Mouse (Mus musculus) gastrocnemius, adult 2 months (tissue): Measurements from ENCODE around the gene Gm20388. TPM values are rescaled to one million over a fixed set of nuclear protein-coding genes. Genes with fewer than 3 reads are reported as not detected.

Experiments
- DNase-seq: peaks from one replicate; pipeline ENCODE4 v3.0.0; 2022
- H3K27ac ChIP-seq: fragments of 200-600 bp; 2 replicates; pipeline ENCODE4 v1.8.1; 2022; ENCODE audit warnings: mild to moderate bottlenecking
- H3K4me3 ChIP-seq: fragments of 200-600 bp; 2 replicates; pipeline ENCODE4 v1.8.1; 2022; ENCODE audit warnings: mild to moderate bottlenecking, moderate library complexity
- CTCF ChIP-seq: fragments of 200-600 bp; IDR thresholded peaks from 2 replicates; pipeline ENCODE4 v1.8.1; 2022; ENCODE audit warnings: antibody characterized with exemption, mild to moderate bottlenecking, moderate library complexity
- intact Hi-C: fragments of 180-260 bp; cut with DNase I; formaldehyde crosslinking; loops from one replicate; pipeline ENCODE4 v1.15.1; 2025
- long read RNA-seq, 2 experiments: library from polyadenylated mRNA; stranded (forward); transcript quantifications; one replicate each; pipeline ENCODE4 v2.0.0; 2021
- total RNA-seq, 2 experiments: library from RNA; stranded (reverse); gene quantifications; 2 replicates each; pipeline ENCODE4 v1.2.3; 2021

The Gm20388 gene
- 10 to 100 TPM in 1 of 2 experiments, 1 to 10 TPM in 1; 6.1 to 15.0 TPM for total RNA-seq
- long read RNA-seq, experiment 1, partial matches to known transcripts: 12 of 95 reads
- long read RNA-seq, experiment 1, other reads (novel, unspliced or antisense): 83 of 95 reads
- long read RNA-seq, experiment 2, partial matches to known transcripts: 0 of 59 reads
- long read RNA-seq, experiment 2, other reads (novel, unspliced or antisense): 59 of 59 reads

GRCm38 (mm10) chr8:119910547-119911257 lies at the start of gene Gm20388:
Gene Gm20388, plus strand, starts transcription at chr8:119910841.
- TF ChIP-seq CTCF: no peak
- peak; percentile 93 for DNase-seq
- Histone ChIP-seq H3K4me3 (peak within 1 kb of the TSS; percentile 89), H3K27ac (peak within 1 kb of the TSS; percentile 97)
- intact Hi-C loops: no loop called here

GRCm38 (mm10) chr8:119861706-119862389 lies 48.8 kb upstream of the Gm20388 start, which contains the start of gene Klhl36:
Gene Klhl36, plus strand, starts transcription at chr8:119862266.
- Histone ChIP-seq H3K4me3 (peak within 1 kb of the TSS; percentile 82), H3K27ac (peak within 1 kb of the TSS; percentile 80)
- TF ChIP-seq CTCF: no peak
- intact Hi-C loops: no loop called here
- DNase-seq: peak; percentile 98

GRCm38 (mm10) chr8:119862390-119862734 lies 48.3 kb upstream of the Gm20388 start:
- DNase-seq: no peak
- no peak for TF ChIP-seq CTCF
- peak overlapping the region; percentile 80 for H3K27ac ChIP-seq
- intact Hi-C loops: no loop called here
- H3K4me3 ChIP-seq: peak overlapping the region; percentile 82

GRCm38 (mm10) chr8:119862749-119863148 lies 47.9 kb upstream of the Gm20388 start:
- no peak for DNase-seq
- H3K4me3 ChIP-seq: peak overlapping the region; percentile 82
- no peak for TF ChIP-seq CTCF
- H3K27ac ChIP-seq: peak overlapping the region; percentile 80; the same call in 1 of the 2 replicates
- intact Hi-C loops: no loop called here

GRCm38 (mm10) chr8:119869616-119870015 lies 41.0 kb upstream of the Gm20388 start:
- TF ChIP-seq CTCF: no peak
- intact Hi-C loops: no loop called here

GRCm38 (mm10) chr8:119873181-119873580 lies 37.5 kb upstream of the Gm20388 start:
- intact Hi-C loops: no loop called here
- H3K27ac ChIP-seq: no peak overlapping the region
- no peak for TF ChIP-seq CTCF
- no peak overlapping the region for H3K4me3 ChIP-seq
- no peak for DNase-seq

More at GRCm38 (mm10) chr8:119869616-119870015, 41.0 kb upstream of the Gm20388 start:
- no peak overlapping the region for H3K4me3 ChIP-seq
- no peak overlapping the region for H3K27ac ChIP-seq
- no peak for DNase-seq

- no peak for TF ChIP-seq CTCF
- H3K4me3 ChIP-seq: no peak overlapping the region
- H3K27ac ChIP-seq: no peak overlapping the region
- DNase-seq: no peak
- intact Hi-C loops: no loop called here
Measured at GRCm38 (mm10) chr8:119881301-119881700, 29.3 kb upstream of the Gm20388 start.

GRCm38 (mm10) chr8:119881917-119882316 lies 28.7 kb upstream of the Gm20388 start:
- intact Hi-C loops: no loop called here
- no peak for TF ChIP-seq CTCF

GRCm38 (mm10) chr8:119883281-119883680 lies 27.4 kb upstream of the Gm20388 start:
- TF ChIP-seq CTCF: no peak
- intact Hi-C loops: no loop called here
- no peak for DNase-seq
- H3K4me3 ChIP-seq: no peak overlapping the region
- no peak overlapping the region for H3K27ac ChIP-seq

More at GRCm38 (mm10) chr8:119881917-119882316, 28.7 kb upstream of the Gm20388 start:
- no peak overlapping the region for H3K27ac ChIP-seq
- no peak overlapping the region for H3K4me3 ChIP-seq
- DNase-seq: no peak

GRCm38 (mm10) chr8:119885612-119886011 lies 25.0 kb upstream of the Gm20388 start:
- intact Hi-C loops: loop anchor here (5.0 kb wide), 1 partner anchor 42 kb away; no protein-coding TSS in a partner anchor
- no peak overlapping the region for H3K4me3 ChIP-seq
- DNase-seq: peak; percentile 66
- peak overlapping the region; percentile 40; the same call in 1 of the 2 replicates for H3K27ac ChIP-seq
- TF ChIP-seq CTCF: no peak

GRCm38 (mm10) chr8:119887130-119887529 lies 23.5 kb upstream of the Gm20388 start:
- intact Hi-C loops: loop anchor here (5.0 kb wide), 1 partner anchor 40 kb away; no protein-coding TSS in a partner anchor
- Histone ChIP-seq H3K27ac (no peak overlapping the region), H3K4me3 (no peak overlapping the region)
- DNase-seq: peak; percentile 49
- TF ChIP-seq CTCF: peak; percentile 76

- DNase-seq: no peak
- intact Hi-C loops: loop anchor here (5.0 kb wide), 1 partner anchor 39 kb away; no protein-coding TSS in a partner anchor
- no peak overlapping the region for H3K27ac ChIP-seq
- H3K4me3 ChIP-seq: no peak overlapping the region
- no peak for TF ChIP-seq CTCF
Measured at GRCm38 (mm10) chr8:119888012-119888411, 22.6 kb upstream of the Gm20388 start.

GRCm38 (mm10) chr8:119897069-119897468 lies 13.6 kb upstream of the Gm20388 start:
- no peak for TF ChIP-seq CTCF
- intact Hi-C loops: no loop called here
- Histone ChIP-seq H3K4me3 (no peak overlapping the region), H3K27ac (no peak overlapping the region)
- no peak for DNase-seq
